Mouse (Mus musculus) kidney, embryonic 15.5 days (tissue): ENCODE data around the gene Spag17. TPM values are rescaled to one million over a fixed set of nuclear protein-coding genes. Genes with fewer than 3 reads are reported as not detected.
A peak's percentile ranks its signal among the peaks of the same experiment; 100 is the strongest.
"Not testable (repeated sequence)": the region's sequence is repeated elsewhere in the genome, so short reads cannot be mapped to it uniquely, and the experiment has no call there.

Experiments used
- ATAC-seq: fragments of 200-750 bp; cut with Nextera tagmentation; replicated peaks from 2 replicates; pipeline ENCODE4 v1.8.0; 2017; ENCODE audit warnings: moderate TSS enrichment; ENCODE audit not compliant: low FRiP score
- H3K27ac ChIP-seq: fragments of 300-500 bp; sonication (generic); 2 replicates; pipeline ENCODE4 v1.5.1; 2015; ENCODE audit warnings: mild to moderate bottlenecking, inconsistent platforms
- H3K27me3 ChIP-seq: fragments of 300-500 bp; sonication (generic); 2 replicates; pipeline ENCODE4 v1.6.1; 2015; ENCODE audit warnings: inconsistent platforms
- H3K36me3 ChIP-seq: fragments of 300-500 bp; sonication (generic); 2 replicates; pipeline ENCODE4 v1.6.1; 2015; ENCODE audit warnings: inconsistent platforms
- H3K4me1 ChIP-seq: fragments of 300-500 bp; sonication (generic); 2 replicates; pipeline ENCODE4 v1.6.1; 2015; ENCODE audit warnings: inconsistent platforms
- H3K4me2 ChIP-seq: fragments of 300-500 bp; sonication (generic); 2 replicates; pipeline ENCODE4 v1.6.1; 2015; ENCODE audit warnings: moderate library complexity, mild to moderate bottlenecking, inconsistent platforms
- H3K4me3 ChIP-seq: fragments of 300-500 bp; sonication (generic); replicated peaks from 2 replicates; pipeline ENCODE4 v1.5.1; 2015; ENCODE audit warnings: mild to moderate bottlenecking, inconsistent platforms
- H3K9ac ChIP-seq: fragments of 300-500 bp; sonication (generic); 2 replicates; pipeline ENCODE4 v1.6.1; 2015; ENCODE audit warnings: mild to moderate bottlenecking, inconsistent platforms
- H3K9me3 ChIP-seq: fragments of 300-500 bp; sonication (generic); replicated peaks from 2 replicates; pipeline ENCODE4 v1.6.1; 2016; ENCODE audit warnings: inconsistent platforms
- WGBS: fragments of 180-500 bp; shearing (Covaris S2); methylation state at CpG from one replicate; pipeline ENCODE4 v1.1.7; 2015; ENCODE audit warnings: mixed read lengths; 5-methylcytosine and 5-hydroxymethylcytosine counted together
- polyA plus RNA-seq: library from polyadenylated mRNA; unstranded; fragments of >200 nt; fragmentation: Nextera tagmentation; extraction: Ambion mirVana; gene quantifications from 2 replicates; pipeline ENCODE4 v1.2.1, GENCODE M21; 2015

Spag17 gene
- 0.51 and 1.4 TPM in 2 replicates for polyA plus RNA-seq

DNA sequence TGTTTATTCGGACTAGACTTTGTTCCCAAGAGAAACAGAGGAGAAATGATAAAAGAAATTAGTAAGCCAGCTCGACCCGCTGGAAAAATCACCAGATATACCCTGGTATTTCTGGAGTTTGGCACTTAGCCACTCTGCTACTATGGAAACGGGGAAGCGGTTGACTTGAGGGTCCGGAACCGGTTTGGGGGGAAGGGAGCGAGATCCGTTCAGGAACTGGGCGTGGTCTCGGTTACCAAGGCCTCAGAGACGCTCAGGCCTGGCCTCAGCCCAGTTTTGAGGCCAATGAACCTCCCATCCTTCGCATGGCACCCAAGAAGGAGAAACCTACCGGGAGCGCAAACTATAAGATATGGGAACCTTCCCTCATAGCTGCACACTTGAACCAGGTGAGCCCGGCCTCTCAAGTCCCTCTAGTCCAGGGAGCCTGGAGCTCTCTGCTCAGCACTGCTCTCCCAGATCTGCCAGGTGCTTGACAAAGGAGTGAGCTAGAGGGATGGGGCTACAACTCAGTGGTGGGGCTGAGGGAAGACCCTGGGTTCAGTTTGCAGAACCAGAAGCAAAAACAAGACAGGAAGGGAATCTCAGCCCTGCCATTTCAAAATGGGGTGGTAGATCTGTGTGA is at the start of gene Spag17:
Gene Spag17 (plus strand): TSS at position 220 of the 625 bp plus-strand sequence.
- no peaks in the 10 kb centered on the region for H3K36me3 ChIP-seq
- H3K27ac ChIP-seq: peak within 1 kb of the TSS; percentile 42; the same call in 1 of the 2 replicates
- no peaks in the 10 kb centered on the region for H3K27me3 ChIP-seq
- ATAC-seq: peak; percentile 56
- H3K4me3 ChIP-seq: no peak within 1 kb of the TSS
- 0 out of 2 replicates have a peak, but pooled peaks cover 7% of the 10 kb centered on the region for H3K4me1 ChIP-seq
- no peaks in the 10 kb centered on the region for H3K9me3 ChIP-seq
- H3K4me2 ChIP-seq: 0 out of 2 replicates have a peak within 1 kb of the TSS, but pooled peaks have one; percentile 4
- 43% methylated on average over 16 of the region's 16 CpGs for WGBS
- H3K9ac ChIP-seq: no peak within 1 kb of the TSS

GRCm38 (mm10) chr3:99842333-99842732 is 42.9 kb upstream of the Spag17 start:
- no peak for ATAC-seq
- Histone ChIP-seq H3K4me1 (no peaks in the 10 kb centered on the region), H3K4me2 (no peak overlapping the region), H3K36me3 (no peaks in the 10 kb centered on the region), H3K27ac (no peak overlapping the region), H3K4me3 (no peak overlapping the region), H3K9me3 (no peaks in the 10 kb centered on the region), H3K27me3 (no peaks in the 10 kb centered on the region), H3K9ac (no peak overlapping the region)
- WGBS: 23% methylated on average over 2 of the region's 2 CpGs

GRCm38 (mm10) chr3:99842808-99843207 is 42.4 kb upstream of the Spag17 start:
- no peaks in the 10 kb centered on the region for H3K9me3 ChIP-seq
- H3K4me3 ChIP-seq: no peak overlapping the region
- H3K4me1 ChIP-seq: no peaks in the 10 kb centered on the region
- no peak overlapping the region for H3K4me2 ChIP-seq
- no peak for ATAC-seq
- 59% methylated on average over 3 of the region's 3 CpGs for WGBS
- H3K27ac ChIP-seq: no peak overlapping the region
- H3K36me3 ChIP-seq: no peaks in the 10 kb centered on the region
- no peaks in the 10 kb centered on the region for H3K27me3 ChIP-seq
- no peak overlapping the region for H3K9ac ChIP-seq

DNA sequence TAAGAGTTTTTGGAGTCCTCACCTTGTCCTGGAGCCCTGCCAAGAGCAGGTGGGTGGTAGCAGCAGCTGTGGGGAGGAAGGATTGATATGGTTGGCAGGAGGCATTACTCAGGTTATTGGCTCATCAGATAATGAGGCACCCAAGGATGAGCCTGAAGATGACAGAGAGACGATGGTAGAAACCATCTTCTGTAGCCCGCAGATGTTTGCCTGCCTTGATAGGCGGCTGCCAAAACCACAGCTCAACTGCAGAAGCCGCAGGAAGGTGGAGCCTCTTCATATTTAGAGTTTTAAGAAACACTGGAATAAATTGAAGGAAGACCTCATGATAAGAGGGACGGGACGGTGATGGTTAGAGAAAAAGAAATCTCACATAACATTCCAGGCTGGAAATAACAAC is 42.0 kb upstream of the Spag17 start:
- no peaks in the 10 kb centered on the region for H3K27me3 ChIP-seq
- no peak for ATAC-seq

DNA sequence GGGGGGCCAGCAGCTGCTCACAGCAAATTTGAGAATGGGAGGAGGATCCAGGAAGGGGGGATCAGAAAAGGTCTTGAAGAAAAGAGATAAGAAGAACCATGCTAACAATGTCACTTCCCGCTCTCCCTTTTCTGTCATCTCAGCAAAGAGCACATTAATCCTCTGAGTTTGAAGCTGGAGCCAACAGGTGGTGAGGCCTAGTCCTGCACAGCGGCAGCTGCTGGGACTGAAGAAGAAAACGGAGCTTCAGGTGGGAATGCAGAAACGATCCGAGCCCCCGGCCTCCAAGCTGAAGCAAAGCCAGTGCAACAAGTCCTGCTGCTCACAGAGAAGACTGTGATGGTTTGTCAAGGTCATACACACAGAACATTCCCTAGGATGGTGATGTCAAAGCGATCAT is 34.3 kb upstream of the Spag17 start:
- ATAC-seq: no peak
- 66% methylated on average over 7 of the region's 7 CpGs for WGBS
- no peaks in the 10 kb centered on the region for H3K4me1 ChIP-seq
- H3K4me2 ChIP-seq: no peak overlapping the region
- no peak overlapping the region for H3K9ac ChIP-seq
- H3K4me3 ChIP-seq: no peak overlapping the region
- H3K27me3 ChIP-seq: no peaks in the 10 kb centered on the region
- no peaks in the 10 kb centered on the region for H3K9me3 ChIP-seq
- no peak overlapping the region for H3K27ac ChIP-seq
- H3K36me3 ChIP-seq: no peaks in the 10 kb centered on the region

More for the DNA sequence above, 42.0 kb upstream of the Spag17 start:
- Histone ChIP-seq H3K4me3 (no peak overlapping the region), H3K27ac (no peak overlapping the region), H3K9me3 (no peaks in the 10 kb centered on the region), H3K9ac (no peak overlapping the region), H3K4me1 (no peaks in the 10 kb centered on the region), H3K36me3 (no peaks in the 10 kb centered on the region), H3K4me2 (no peak overlapping the region)
- 84% methylated on average over 6 of the region's 6 CpGs for WGBS

DNA sequence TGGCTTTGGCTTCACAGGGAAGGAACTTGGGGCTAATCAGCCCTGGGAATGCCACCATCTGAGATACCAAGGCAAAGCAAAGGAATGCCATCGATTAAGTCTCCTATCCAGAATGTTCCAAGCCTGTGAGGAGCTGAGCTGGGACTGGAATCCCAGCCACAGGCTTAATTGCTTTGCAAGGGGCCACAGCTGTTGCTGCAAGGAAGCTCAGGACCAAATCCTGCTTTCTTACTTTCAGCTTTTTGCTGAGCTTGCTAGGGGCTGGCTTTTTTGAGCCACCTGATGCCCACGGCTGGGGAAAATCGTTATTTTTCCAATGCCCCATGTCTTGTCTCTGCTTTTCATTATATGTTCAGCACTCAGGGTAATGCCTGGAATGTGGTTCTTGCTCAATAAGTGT is 30.6 kb upstream of the Spag17 start:
- no peaks in the 10 kb centered on the region for H3K36me3 ChIP-seq
- no peaks in the 10 kb centered on the region for H3K9me3 ChIP-seq
- no peak for ATAC-seq

DNA sequence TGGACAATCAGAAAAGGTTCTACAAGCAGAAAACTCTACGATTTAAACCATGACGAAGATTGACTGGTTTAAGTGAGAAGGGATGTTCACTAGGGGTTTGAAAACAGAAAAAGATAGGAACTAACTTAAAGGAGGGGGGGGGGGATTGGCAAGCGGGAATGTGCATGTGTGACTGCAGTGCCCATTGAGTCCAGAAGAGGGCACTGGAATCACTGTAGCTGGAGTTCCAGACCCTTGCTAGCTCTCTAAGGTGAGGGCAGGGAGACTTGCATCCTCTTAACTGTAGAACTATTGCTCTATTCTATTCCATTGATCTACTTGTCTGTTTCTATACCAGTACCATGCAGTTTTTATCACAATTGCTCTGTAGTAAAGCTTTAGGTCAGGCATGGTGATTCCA is 26.3 kb upstream of the Spag17 start:
- no peak overlapping the region for H3K27ac ChIP-seq
- no peak overlapping the region for H3K4me2 ChIP-seq
- H3K9me3 ChIP-seq: no peaks in the 10 kb centered on the region
- no peak overlapping the region for H3K9ac ChIP-seq
- WGBS: 75% methylated on average over 3 of the region's 3 CpGs
- no peaks in the 10 kb centered on the region for H3K27me3 ChIP-seq
- no peak overlapping the region for H3K4me3 ChIP-seq
- no peaks in the 10 kb centered on the region for H3K36me3 ChIP-seq
- H3K4me1 ChIP-seq: no peaks in the 10 kb centered on the region
- no peak for ATAC-seq

More for the DNA sequence above, 30.6 kb upstream of the Spag17 start:
- WGBS: 83% methylated on average over 3 of the region's 3 CpGs
- no peak overlapping the region for H3K27ac ChIP-seq
- H3K4me3 ChIP-seq: no peak overlapping the region
- no peak overlapping the region for H3K4me2 ChIP-seq
- H3K9ac ChIP-seq: no peak overlapping the region
- no peaks in the 10 kb centered on the region for H3K4me1 ChIP-seq
- no peaks in the 10 kb centered on the region for H3K27me3 ChIP-seq

DNA sequence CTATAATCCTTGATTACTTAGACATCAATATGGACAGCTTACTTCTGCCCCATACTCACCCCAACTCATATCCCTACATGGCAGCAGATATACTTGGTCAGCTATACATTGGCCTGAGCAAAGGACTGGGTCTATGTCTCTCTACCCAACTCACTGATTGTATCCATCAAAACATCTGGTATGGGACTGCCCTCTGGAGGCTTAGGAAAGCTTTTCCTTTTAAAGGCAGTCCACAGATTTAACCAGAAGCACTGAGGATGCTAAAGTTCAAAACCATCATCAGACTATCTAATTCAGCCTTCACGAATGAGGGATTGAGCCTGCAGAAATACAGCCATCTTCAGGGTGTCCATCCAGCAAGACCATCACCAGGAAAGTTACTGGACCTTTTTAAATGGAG is 20.5 kb upstream of the Spag17 start:
- Histone ChIP-seq H3K4me1 (no peaks in the 10 kb centered on the region), H3K27me3 (no peaks in the 10 kb centered on the region), H3K36me3 (no peaks in the 10 kb centered on the region), H3K9ac (no peak overlapping the region), H3K4me3 (no peak overlapping the region), H3K27ac (no peak overlapping the region), H3K9me3 (no peaks in the 10 kb centered on the region), H3K4me2 (no peak overlapping the region)
- no peak for ATAC-seq
- WGBS: 83% methylated on average over 1 of the region's 1 CpGs

DNA sequence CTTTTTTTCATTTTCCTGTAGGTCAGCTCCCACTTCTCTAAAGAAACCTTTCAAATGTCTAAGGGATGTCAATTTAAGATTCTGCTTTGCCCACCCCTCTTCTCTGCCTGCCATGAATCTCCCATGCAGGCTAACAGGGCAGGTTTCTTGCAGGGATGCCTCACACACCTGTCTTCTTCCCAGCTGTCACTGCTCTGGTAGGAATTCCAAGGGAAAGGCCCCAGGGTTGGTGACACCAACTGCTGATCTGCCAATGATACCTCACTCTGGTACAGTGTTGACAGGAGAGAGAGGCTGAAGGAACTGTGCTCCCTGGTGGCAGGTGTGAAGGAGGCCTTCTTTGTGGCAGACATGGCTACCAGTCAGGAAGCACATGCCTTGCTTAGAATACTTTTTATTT is 10.1 kb upstream of the Spag17 start:
- H3K9me3 ChIP-seq: no peaks in the 10 kb centered on the region
- no peaks in the 10 kb centered on the region for H3K4me1 ChIP-seq
- H3K36me3 ChIP-seq: no peaks in the 10 kb centered on the region
- ATAC-seq: no peak
- H3K27ac ChIP-seq: no peak overlapping the region
- H3K4me2 ChIP-seq: no peak overlapping the region
- no peak overlapping the region for H3K9ac ChIP-seq
- no peaks in the 10 kb centered on the region; the same call in 1 of the 2 replicates for H3K27me3 ChIP-seq
- H3K4me3 ChIP-seq: no peak overlapping the region

GRCm38 (mm10) chr3:99881498-99881897 is 3.7 kb upstream of the Spag17 start:
- Histone ChIP-seq H3K9me3 (no peaks in the 10 kb centered on the region), H3K27ac (no peak overlapping the region), H3K4me1 (0 out of 2 replicates have a peak, but pooled peaks cover 7% of the 10 kb centered on the region), H3K27me3 (no peaks in the 10 kb centered on the region), H3K4me3 (no peak overlapping the region), H3K4me2 (no peak overlapping the region), H3K9ac (no peak overlapping the region), H3K36me3 (no peaks in the 10 kb centered on the region)
- no peak for ATAC-seq
- 69% methylated on average over 3 of the region's 3 CpGs for WGBS

GRCm38 (mm10) chr3:99883988-99884564 is 1.1 kb upstream of the Spag17 start:
- Histone ChIP-seq H3K4me3 (no peak overlapping the region), H3K9me3 (no peaks in the 10 kb centered on the region), H3K9ac (no peak overlapping the region), H3K27ac (peak overlapping the region; percentile 42; the same call in 1 of the 2 replicates), H3K4me2 (no peak overlapping the region), H3K27me3 (no peaks in the 10 kb centered on the region), H3K4me1 (0 out of 2 replicates have a peak, but pooled peaks cover 7% of the 10 kb centered on the region), H3K36me3 (no peaks in the 10 kb centered on the region)
- ATAC-seq: peak; percentile 89
- WGBS: 60% methylated on average over 6 of the region's 6 CpGs

DNA sequence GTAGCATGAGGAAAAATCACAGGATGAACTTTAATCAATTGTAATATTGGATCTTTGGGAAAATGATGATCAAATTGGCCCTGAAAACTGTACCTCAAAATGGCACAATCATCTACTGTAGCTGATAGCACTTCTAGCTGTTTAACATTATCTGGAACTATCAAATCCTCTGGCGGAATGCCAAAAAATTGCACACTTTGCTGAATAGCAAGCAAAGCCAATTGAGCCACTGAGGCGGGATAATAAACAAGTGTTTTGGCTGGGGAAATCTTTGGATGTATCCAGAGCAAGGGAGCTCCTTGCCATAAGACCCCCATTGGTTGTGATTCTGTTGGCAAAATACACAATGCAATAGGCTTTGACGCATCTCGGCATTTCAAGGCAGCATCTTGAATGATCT is 9.5 kb downstream of the Spag17 start:
- not testable (repeated sequence) for H3K9ac ChIP-seq, H3K4me3 ChIP-seq, H3K27ac ChIP-seq, H3K4me1 ChIP-seq, H3K27me3 ChIP-seq, H3K36me3 ChIP-seq, ATAC-seq, H3K4me2 ChIP-seq
- 96% methylated on average over 4 of the region's 4 CpGs for WGBS
- H3K9me3 ChIP-seq: peaks cover 16% of the 10 kb centered on the region
